Mouse (Mus musculus) liver, embryonic 16.5 days (tissue): ENCODE results near the gene Micu2. TPM values are rescaled to one million over a fixed set of nuclear protein-coding genes. Genes with fewer than 3 reads are reported as not detected.
"Not testable (repeated sequence)": the region's sequence is repeated elsewhere in the genome, so short reads cannot be mapped to it uniquely, and the experiment has no call there.

Experiments
- ATAC-seq: fragments of 200-750 bp; cut with Nextera tagmentation; 2 replicates; pipeline ENCODE4 v1.8.0; 2017; ENCODE audit warnings: low read depth, mild to moderate bottlenecking, moderate number of reproducible peaks, moderate library complexity
- H3K27ac ChIP-seq: fragments of 300-500 bp; sonication (generic); 2 replicates; pipeline ENCODE4 v1.5.1; 2014; ENCODE audit warnings: mild to moderate bottlenecking, low read length
- H3K27me3 ChIP-seq: fragments of 300-500 bp; sonication (generic); 2 replicates; pipeline ENCODE4 v1.6.1; 2014; ENCODE audit warnings: low read depth, low read length, mixed read lengths; ENCODE audit not compliant: control insufficient read depth, insufficient read depth
- H3K36me3 ChIP-seq: fragments of 300-500 bp; sonication (generic); 2 replicates; pipeline ENCODE4 v1.6.1; 2014; ENCODE audit warnings: mild to moderate bottlenecking; ENCODE audit not compliant: control insufficient read depth, insufficient read depth
- H3K4me1 ChIP-seq: fragments of 300-500 bp; sonication (generic); 2 replicates; pipeline ENCODE4 v1.6.1; 2014; ENCODE audit warnings: low read depth, low read length, mixed read lengths; ENCODE audit not compliant: control insufficient read depth
- H3K4me2 ChIP-seq: fragments of 300-500 bp; sonication (generic); 2 replicates; pipeline ENCODE4 v1.6.1; 2014; ENCODE audit warnings: low read depth, low read length, mixed read lengths
- H3K4me3 ChIP-seq: fragments of 300-500 bp; sonication (generic); 2 replicates; pipeline ENCODE4 v1.5.1; 2014; ENCODE audit warnings: low read depth, mild to moderate bottlenecking, low read length
- H3K9ac ChIP-seq: fragments of 300-500 bp; sonication (generic); 2 replicates; pipeline ENCODE4 v1.6.1; 2014; ENCODE audit warnings: low read depth, low read length
- H3K9me3 ChIP-seq: fragments of 300-500 bp; sonication (generic); replicated peaks from 2 replicates; pipeline ENCODE4 v1.6.1; 2016; ENCODE audit warnings: low read length; ENCODE audit not compliant: control insufficient read depth
- WGBS: fragments of 180-500 bp; shearing (Covaris S2); extraction: QIAGEN DNeasy Blood & Tissue Kit; methylation state at CpG from one replicate; pipeline ENCODE4 v1.1.7; 2014; ENCODE audit not compliant: insufficient replicate concordance; 5-methylcytosine and 5-hydroxymethylcytosine counted together
- polyA plus RNA-seq: library from polyadenylated mRNA; unstranded; fragments of >200 nt; fragmentation: Nextera tagmentation; extraction: Ambion mirVana; gene quantifications from 2 replicates; pipeline ENCODE4 v1.2.1, GENCODE M21; 2015

Micu2 gene
- polyA plus RNA-seq, 1 experiment from 2014 or later = 34.1 TPM

GRCm38 (mm10) chr14:57911316-57911715 lies 87.7 kb downstream of the Micu2 start:
- Histone ChIP-seq H3K4me3 (no peak overlapping the region), H3K27me3 (no peaks in the 10 kb centered on the region), H3K9me3 (no peaks in the 10 kb centered on the region), H3K4me1 (peaks cover 6% of the 10 kb centered on the region), H3K4me2 (no peak overlapping the region), H3K36me3 (no peaks in the 10 kb centered on the region), H3K27ac (no peak overlapping the region), H3K9ac (no peak overlapping the region)
- WGBS = 69% methylated on average over 4 of the region's 4 CpGs
- ATAC-seq = no peak

- Histone ChIP-seq H3K9me3 (no peaks in the 10 kb centered on the region), H3K4me3 (peak overlapping the region; percentile 44), H3K9ac (peak overlapping the region; percentile 54), H3K36me3 (no peaks in the 10 kb centered on the region), H3K27ac (peak overlapping the region; percentile 61), H3K4me2 (peak overlapping the region; percentile 68), H3K27me3 (no peaks in the 10 kb centered on the region), H3K4me1 (peaks cover 6% of the 10 kb centered on the region)
- peak; percentile 93 for ATAC-seq
- 17% methylated on average over 26 of the region's 26 CpGs for WGBS
Measured at GRCm38 (mm10) chr14:57910501-57911068, 88.5 kb downstream of the Micu2 start.

- H3K4me3 ChIP-seq = no peak overlapping the region
- H3K36me3 ChIP-seq = no peaks in the 10 kb centered on the region
- H3K9ac ChIP-seq = no peak overlapping the region
- 66% methylated on average over 5 of the region's 5 CpGs for WGBS
- H3K27ac ChIP-seq = no peak overlapping the region
- H3K4me1 ChIP-seq = peaks cover 6% of the 10 kb centered on the region
- no peak for ATAC-seq
- no peaks in the 10 kb centered on the region for H3K27me3 ChIP-seq
- H3K9me3 ChIP-seq = no peaks in the 10 kb centered on the region
- no peak overlapping the region for H3K4me2 ChIP-seq
Measured at GRCm38 (mm10) chr14:57909297-57909696, 89.8 kb downstream of the Micu2 start.

DNA sequence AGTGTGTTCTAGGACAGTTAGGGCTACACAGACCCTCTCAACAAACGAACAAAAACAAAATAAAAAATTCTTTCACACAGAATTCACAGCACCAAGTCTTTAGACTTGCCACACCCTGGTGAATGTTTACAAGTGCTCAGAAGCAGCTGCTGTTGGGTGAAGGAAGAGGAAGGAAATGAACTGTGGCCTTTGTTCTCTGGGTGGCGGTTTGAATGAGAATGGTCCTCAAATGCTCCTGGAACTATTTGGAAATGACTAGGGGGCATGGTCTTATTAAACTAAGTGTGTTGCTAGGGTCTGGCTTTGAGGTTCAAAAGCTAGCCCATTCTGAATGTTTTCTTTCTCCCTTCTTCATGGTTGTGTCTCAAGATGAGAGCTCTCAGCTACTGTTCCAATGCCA lies 90.6 kb downstream of the Micu2 start:
- no peak overlapping the region for H3K4me2 ChIP-seq
- H3K27me3 ChIP-seq = no peaks in the 10 kb centered on the region
- peaks cover 6% of the 10 kb centered on the region for H3K4me1 ChIP-seq
- no peak overlapping the region for H3K4me3 ChIP-seq
- H3K36me3 ChIP-seq = no peaks in the 10 kb centered on the region
- H3K27ac ChIP-seq = peak overlapping the region; percentile 48
- WGBS = 49% methylated on average over 2 of the region's 2 CpGs
- no peaks in the 10 kb centered on the region for H3K9me3 ChIP-seq
- H3K9ac ChIP-seq = no peak overlapping the region
- no peak for ATAC-seq

GRCm38 (mm10) chr14:57901998-57902397 lies 97.1 kb downstream of the Micu2 start:
- H3K9me3 ChIP-seq = no peaks in the 10 kb centered on the region
- H3K36me3 ChIP-seq = no peaks in the 10 kb centered on the region
- WGBS = 49% methylated on average over 1 of the region's 1 CpGs
- H3K27ac ChIP-seq = no peak overlapping the region
- no peak overlapping the region for H3K4me3 ChIP-seq
- no peak overlapping the region for H3K4me2 ChIP-seq
- H3K4me1 ChIP-seq = no peaks in the 10 kb centered on the region
- no peak for ATAC-seq
- no peaks in the 10 kb centered on the region for H3K27me3 ChIP-seq
- no peak overlapping the region for H3K9ac ChIP-seq

DNA sequence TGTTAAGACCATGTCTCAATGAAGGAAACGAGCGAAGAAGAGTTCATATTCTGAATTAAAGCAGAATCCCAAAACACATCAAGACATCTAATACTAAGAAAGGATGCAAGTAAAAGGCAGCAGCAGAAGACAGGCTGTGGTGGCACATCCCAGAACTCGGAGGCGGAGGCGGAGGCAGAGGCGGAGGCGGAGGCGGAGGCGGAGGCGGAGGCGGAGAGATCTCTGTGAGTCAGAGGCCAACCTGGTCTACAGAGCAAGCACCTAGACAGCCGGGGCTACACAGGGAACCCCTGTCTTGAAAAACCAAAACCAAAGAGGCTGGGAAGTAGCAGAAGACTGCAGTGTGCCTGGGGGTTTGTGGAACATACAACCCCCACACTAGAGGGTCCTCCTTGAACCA lies 102.2 kb downstream of the Micu2 start:
- Histone ChIP-seq H3K9me3 (no peaks in the 10 kb centered on the region; the same call in 1 of the 2 replicates), H3K36me3 (no peaks in the 10 kb centered on the region), H3K27ac (no peak overlapping the region), H3K4me2 (no peak overlapping the region), H3K27me3 (no peaks in the 10 kb centered on the region), H3K9ac (no peak overlapping the region), H3K4me3 (no peak overlapping the region), H3K4me1 (no peaks in the 10 kb centered on the region)
- ATAC-seq = no peak
- 89% methylated on average over 12 of the region's 12 CpGs for WGBS

- not testable (repeated sequence) for H3K4me3 ChIP-seq, H3K27ac ChIP-seq, H3K27me3 ChIP-seq, ATAC-seq, H3K9ac ChIP-seq, H3K4me2 ChIP-seq, H3K36me3 ChIP-seq, H3K9me3 ChIP-seq, H3K4me1 ChIP-seq
- WGBS = 42% methylated on average over 8 of the region's 8 CpGs
Measured at GRCm38 (mm10) chr14:57896088-57896871, 102.8 kb downstream of the Micu2 start.

- no peak overlapping the region for H3K27ac ChIP-seq
- H3K27me3 ChIP-seq = no peaks in the 10 kb centered on the region
- no peak for ATAC-seq
- peaks cover 4% of the 10 kb centered on the region for H3K4me1 ChIP-seq
- H3K9me3 ChIP-seq = no peaks in the 10 kb centered on the region; the same call in 1 of the 2 replicates
- H3K9ac ChIP-seq = no peak overlapping the region
- 79% methylated on average over 2 of the region's 2 CpGs for WGBS
- no peak overlapping the region for H3K4me2 ChIP-seq
- H3K36me3 ChIP-seq = no peaks in the 10 kb centered on the region
- no peak overlapping the region for H3K4me3 ChIP-seq
Measured at GRCm38 (mm10) chr14:57894346-57894745, 104.7 kb downstream of the Micu2 start.

DNA sequence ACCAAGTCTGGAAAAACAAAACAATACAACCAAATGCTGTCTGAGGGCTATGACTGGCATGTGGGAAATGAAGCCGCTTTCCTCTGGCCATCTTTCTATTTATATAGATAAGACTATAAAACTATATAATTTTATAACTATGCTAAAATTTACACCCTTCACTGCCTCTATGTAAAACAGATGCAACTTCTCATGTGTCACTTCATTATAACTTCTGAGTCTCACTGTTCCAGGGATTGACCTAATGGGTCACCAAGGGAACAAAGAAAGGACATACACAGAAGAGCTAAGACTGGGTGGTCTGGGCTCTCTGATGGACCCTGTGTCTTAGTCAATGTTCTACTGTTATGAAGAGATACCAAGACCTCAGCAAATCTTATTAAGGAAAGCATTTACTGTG lies 106.1 kb downstream of the Micu2 start:
- ATAC-seq = no peak
- no peak overlapping the region for H3K9ac ChIP-seq
- H3K9me3 ChIP-seq = no peaks in the 10 kb centered on the region; the same call in 1 of the 2 replicates
- no peak overlapping the region for H3K4me3 ChIP-seq
- no peak overlapping the region for H3K27ac ChIP-seq
- H3K4me1 ChIP-seq = peaks cover 9% of the 10 kb centered on the region
- H3K27me3 ChIP-seq = no peaks in the 10 kb centered on the region
- H3K4me2 ChIP-seq = no peak overlapping the region
- WGBS = 87% methylated on average over 1 of the region's 1 CpGs
- H3K36me3 ChIP-seq = no peaks in the 10 kb centered on the region
